Mouse (Mus musculus): Measurements from ENCODE around the gene Cntn4. TPM values are rescaled to one million over a fixed set of nuclear protein-coding genes. Genes with fewer than 3 reads are reported as not detected.

The Cntn4 gene
- polyA plus RNA-seq, 1 experiment from 2014 or later = 34.0 TPM

DNA sequence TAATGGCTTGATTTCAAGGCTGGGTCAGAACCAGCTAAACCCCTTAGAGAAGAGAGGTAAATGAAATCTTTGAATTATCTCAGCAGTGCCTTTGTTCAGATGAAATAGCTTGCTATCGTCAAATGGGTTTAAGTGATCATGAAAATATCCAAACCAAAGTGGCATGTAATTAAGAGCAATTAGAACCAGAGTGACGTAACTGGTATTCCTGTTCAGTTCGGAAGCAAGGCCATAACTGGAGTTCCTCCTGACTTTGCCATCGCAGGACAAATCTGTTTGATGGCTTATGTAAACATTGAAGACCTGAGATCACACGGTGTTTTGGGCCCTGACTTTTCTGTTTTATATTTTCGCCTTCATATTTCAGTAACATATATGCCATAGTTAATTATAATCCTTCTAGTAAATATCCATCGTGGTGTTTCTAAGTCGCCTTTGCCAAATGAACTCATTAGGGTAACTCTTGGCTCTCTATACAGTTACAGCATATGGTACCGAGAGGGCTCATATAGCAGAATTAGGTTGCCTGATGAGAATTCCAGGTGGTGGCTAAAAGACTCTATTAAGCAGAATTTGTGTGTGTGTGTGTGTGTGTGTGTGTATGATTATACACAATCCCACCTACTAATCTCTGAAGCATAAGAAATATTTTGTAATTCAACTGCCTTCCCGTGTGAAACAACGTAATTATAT lies 889.6 kb downstream of the Cntn4 start:
- DNase-seq (ENCODE audit: low spot score) (no peak), ATAC-seq (ENCODE audit: low FRiP score) (no peak)
- H3K27ac ChIP-seq = no peak overlapping the region
- H3K4me3 ChIP-seq (replicated peaks; ENCODE audit: low read length) = no peak overlapping the region
- H3K9ac ChIP-seq = no peak overlapping the region
- H3K4me1 ChIP-seq (replicated peaks; ENCODE audit: control insufficient read depth, insufficient read depth, low read length) = 0 out of 2 replicates have a peak, but pooled peaks cover 5% of the 10 kb centered on the region
- no peaks in the 10 kb centered on the region for H3K27me3 ChIP-seq (ENCODE audit: control insufficient read depth, insufficient read depth, low read length)
- no peak overlapping the region for H3K4me2 ChIP-seq (replicated peaks)
- H3K36me3 ChIP-seq (replicated peaks; ENCODE audit: control insufficient read depth, insufficient read depth) = no peaks in the 10 kb centered on the region
- H3K9me3 ChIP-seq (ENCODE audit: control insufficient read depth, low read length) = no peaks in the 10 kb centered on the region
- 77% methylated on average over 11 of the region's 11 CpGs for WGBS

DNA sequence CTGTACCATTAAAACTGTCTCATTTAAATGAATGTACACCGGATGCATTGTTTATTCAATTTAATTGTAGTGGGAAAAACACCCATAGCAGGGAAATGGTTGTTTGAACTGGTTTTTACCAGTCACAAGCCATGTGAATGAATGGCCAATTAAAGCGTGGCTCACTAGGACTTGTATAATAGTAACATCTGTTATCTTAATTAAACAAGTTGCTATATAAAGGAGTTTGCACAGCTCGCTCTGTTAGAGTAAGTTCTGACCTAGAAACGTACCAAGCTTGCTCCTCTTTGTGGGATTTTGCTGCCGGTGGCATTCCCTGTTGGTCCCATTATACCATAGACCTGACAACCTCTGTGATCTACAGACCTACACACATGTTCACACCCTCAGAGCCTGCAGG lies 902.7 kb downstream of the Cntn4 start:
- DNase-seq (ENCODE audit: low spot score) = no peak
- WGBS = 60% methylated on average over 5 of the region's 5 CpGs
- Histone ChIP-seq H3K9me3 (ENCODE audit: control insufficient read depth, low read length) (no peaks in the 10 kb centered on the region), H3K4me1 (replicated peaks; ENCODE audit: control insufficient read depth, insufficient read depth, low read length) (no peaks in the 10 kb centered on the region), H3K27ac (no peak overlapping the region), H3K9ac (no peak overlapping the region), H3K27me3 (ENCODE audit: control insufficient read depth, insufficient read depth, low read length) (no peaks in the 10 kb centered on the region), H3K4me2 (replicated peaks) (no peak overlapping the region), H3K36me3 (replicated peaks; ENCODE audit: control insufficient read depth, insufficient read depth) (no peaks in the 10 kb centered on the region), H3K4me3 (replicated peaks; ENCODE audit: low read length) (no peak overlapping the region)
- ATAC-seq (ENCODE audit: low FRiP score) = no peak

DNA sequence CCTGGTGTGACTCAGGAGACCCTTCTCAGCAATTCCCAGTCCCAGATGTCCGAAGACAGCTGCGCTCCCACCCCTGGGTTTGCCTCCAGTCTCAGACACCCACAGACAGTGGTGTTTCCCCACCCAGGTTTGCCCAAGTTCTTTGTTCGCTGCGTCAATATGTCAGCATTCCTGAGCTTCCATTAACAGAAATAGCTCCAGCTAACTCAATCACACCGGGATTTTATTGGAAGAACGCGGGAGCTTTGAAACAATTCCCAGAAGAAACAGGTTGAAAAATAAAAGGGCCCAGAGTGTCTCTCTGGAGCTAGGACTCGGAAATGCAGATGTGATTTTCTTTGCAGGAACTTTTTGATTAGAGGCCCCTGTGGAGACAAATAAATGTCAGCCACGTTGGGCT lies 916.3 kb downstream of the Cntn4 start:
- Histone ChIP-seq H3K27ac (no peak overlapping the region), H3K4me3 (replicated peaks; ENCODE audit: low read length) (no peak overlapping the region), H3K9ac (no peak overlapping the region), H3K27me3 (ENCODE audit: control insufficient read depth, insufficient read depth, low read length) (no peaks in the 10 kb centered on the region), H3K4me1 (replicated peaks; ENCODE audit: control insufficient read depth, insufficient read depth, low read length) (peaks cover 7% of the 10 kb centered on the region), H3K36me3 (replicated peaks; ENCODE audit: control insufficient read depth, insufficient read depth) (no peaks in the 10 kb centered on the region), H3K9me3 (ENCODE audit: control insufficient read depth, low read length) (no peaks in the 10 kb centered on the region), H3K4me2 (replicated peaks) (peak overlapping the region; percentile 13; the same call in 1 of the 2 replicates)
- ATAC-seq (ENCODE audit: low FRiP score) (no peak), DNase-seq (ENCODE audit: low spot score) (no peak)
- WGBS = 10% methylated on average over 9 of the region's 9 CpGs

DNA sequence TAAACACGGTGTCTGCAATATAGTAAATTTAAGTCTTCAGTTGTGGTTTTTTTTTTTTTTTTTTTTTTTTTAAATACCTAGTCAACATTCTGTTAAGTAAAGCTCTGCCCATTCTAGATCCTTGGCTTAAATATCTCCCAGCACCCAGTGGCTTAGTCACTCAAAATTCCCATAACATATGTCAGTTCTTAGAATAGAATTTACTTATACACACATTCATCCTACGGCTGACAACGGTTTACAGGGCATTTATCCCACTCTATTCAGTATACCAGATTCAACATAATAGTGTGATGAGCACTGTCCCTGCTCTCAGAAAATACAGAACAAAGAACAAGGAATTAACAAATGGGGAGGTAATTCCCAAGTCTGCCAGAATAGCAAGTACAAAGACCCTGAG lies 939.6 kb downstream of the Cntn4 start:
- 80% methylated on average over 3 of the region's 3 CpGs for WGBS
- no peaks in the 10 kb centered on the region for H3K9me3 ChIP-seq (ENCODE audit: control insufficient read depth, low read length)
- no peak for DNase-seq (ENCODE audit: low spot score)
- H3K9ac ChIP-seq = no peak overlapping the region
- H3K27me3 ChIP-seq (ENCODE audit: control insufficient read depth, insufficient read depth, low read length) = no peaks in the 10 kb centered on the region
- no peak overlapping the region for H3K27ac ChIP-seq
- no peak for ATAC-seq (ENCODE audit: low FRiP score)
- H3K36me3 ChIP-seq (replicated peaks; ENCODE audit: control insufficient read depth, insufficient read depth) = no peaks in the 10 kb centered on the region
- H3K4me2 ChIP-seq (replicated peaks) = no peak overlapping the region
- 0 out of 2 replicates have a peak, but pooled peaks cover 4% of the 10 kb centered on the region for H3K4me1 ChIP-seq (replicated peaks; ENCODE audit: control insufficient read depth, insufficient read depth, low read length)
- H3K4me3 ChIP-seq (replicated peaks; ENCODE audit: low read length) = no peak overlapping the region

DNA sequence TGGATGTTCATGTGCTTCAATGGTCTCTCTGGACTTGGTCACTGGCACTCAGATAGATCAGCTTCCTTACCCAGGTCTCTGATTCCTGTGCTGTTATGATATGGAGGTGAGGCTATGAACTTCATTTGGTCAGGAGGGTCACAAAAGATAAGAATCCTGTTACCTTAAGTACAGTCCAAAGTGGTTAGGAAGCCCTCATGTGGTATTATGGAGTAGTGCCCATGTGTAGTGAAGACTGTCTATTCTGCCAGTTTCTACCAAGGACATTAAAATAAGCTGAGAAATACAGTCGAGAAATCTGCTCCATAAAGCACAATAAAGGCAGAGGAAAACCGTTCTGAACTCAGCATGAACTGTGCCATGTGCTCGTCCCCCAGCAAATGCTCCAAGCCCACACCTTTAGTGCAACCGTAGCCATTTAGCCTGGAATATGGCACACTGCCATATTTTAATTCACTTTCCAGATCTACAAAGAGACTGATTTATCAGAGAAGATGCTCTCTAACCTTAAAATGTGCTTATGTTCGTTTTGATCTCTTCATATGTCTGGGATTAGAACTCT lies 943.8 kb downstream of the Cntn4 start:
- ATAC-seq (ENCODE audit: low FRiP score) (no peak), DNase-seq (ENCODE audit: low spot score) (no peak)
- Histone ChIP-seq H3K9me3 (ENCODE audit: control insufficient read depth, low read length) (no peaks in the 10 kb centered on the region), H3K4me1 (replicated peaks; ENCODE audit: control insufficient read depth, insufficient read depth, low read length) (0 out of 2 replicates have a peak, but pooled peaks cover 4% of the 10 kb centered on the region), H3K4me3 (replicated peaks; ENCODE audit: low read length) (no peak overlapping the region), H3K36me3 (replicated peaks; ENCODE audit: control insufficient read depth, insufficient read depth) (no peaks in the 10 kb centered on the region), H3K27ac (no peak overlapping the region), H3K4me2 (replicated peaks) (no peak overlapping the region), H3K27me3 (ENCODE audit: control insufficient read depth, insufficient read depth, low read length) (no peaks in the 10 kb centered on the region), H3K9ac (no peak overlapping the region)
- 63% methylated on average over 5 of the region's 5 CpGs for WGBS

DNA sequence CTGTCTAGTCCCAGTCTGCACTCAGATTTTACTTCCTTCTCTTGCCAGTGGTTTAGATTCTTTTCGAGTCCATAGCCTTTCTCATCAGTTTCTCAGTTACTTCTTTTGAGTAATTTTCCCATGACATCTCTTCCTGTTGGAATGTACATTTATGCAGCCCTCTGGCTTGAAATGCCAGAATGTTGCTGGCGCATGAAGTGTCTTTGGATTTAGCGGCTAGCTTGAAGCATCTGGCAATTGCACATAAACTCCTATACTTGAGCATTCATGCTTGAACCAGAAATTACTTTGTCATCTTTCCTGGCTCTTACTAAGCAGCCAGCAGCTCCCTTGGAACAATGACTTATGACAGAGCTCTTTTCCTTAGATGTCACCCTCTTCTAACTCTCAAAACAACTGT lies 965.6 kb downstream of the Cntn4 start:
- H3K36me3 ChIP-seq (replicated peaks; ENCODE audit: control insufficient read depth, insufficient read depth) = no peaks in the 10 kb centered on the region
- no peak overlapping the region for H3K27ac ChIP-seq
- no peak overlapping the region for H3K9ac ChIP-seq
- WGBS = 82% methylated on average over 3 of the region's 3 CpGs
- H3K27me3 ChIP-seq (ENCODE audit: control insufficient read depth, insufficient read depth, low read length) = no peaks in the 10 kb centered on the region
- no peaks in the 10 kb centered on the region for H3K4me1 ChIP-seq (replicated peaks; ENCODE audit: control insufficient read depth, insufficient read depth, low read length)
- DNase-seq (ENCODE audit: low spot score) (no peak), ATAC-seq (ENCODE audit: low FRiP score) (no peak)
- H3K9me3 ChIP-seq (ENCODE audit: control insufficient read depth, low read length) = no peaks in the 10 kb centered on the region
- no peak overlapping the region for H3K4me2 ChIP-seq (replicated peaks)
- no peak overlapping the region for H3K4me3 ChIP-seq (replicated peaks; ENCODE audit: low read length)

DNA sequence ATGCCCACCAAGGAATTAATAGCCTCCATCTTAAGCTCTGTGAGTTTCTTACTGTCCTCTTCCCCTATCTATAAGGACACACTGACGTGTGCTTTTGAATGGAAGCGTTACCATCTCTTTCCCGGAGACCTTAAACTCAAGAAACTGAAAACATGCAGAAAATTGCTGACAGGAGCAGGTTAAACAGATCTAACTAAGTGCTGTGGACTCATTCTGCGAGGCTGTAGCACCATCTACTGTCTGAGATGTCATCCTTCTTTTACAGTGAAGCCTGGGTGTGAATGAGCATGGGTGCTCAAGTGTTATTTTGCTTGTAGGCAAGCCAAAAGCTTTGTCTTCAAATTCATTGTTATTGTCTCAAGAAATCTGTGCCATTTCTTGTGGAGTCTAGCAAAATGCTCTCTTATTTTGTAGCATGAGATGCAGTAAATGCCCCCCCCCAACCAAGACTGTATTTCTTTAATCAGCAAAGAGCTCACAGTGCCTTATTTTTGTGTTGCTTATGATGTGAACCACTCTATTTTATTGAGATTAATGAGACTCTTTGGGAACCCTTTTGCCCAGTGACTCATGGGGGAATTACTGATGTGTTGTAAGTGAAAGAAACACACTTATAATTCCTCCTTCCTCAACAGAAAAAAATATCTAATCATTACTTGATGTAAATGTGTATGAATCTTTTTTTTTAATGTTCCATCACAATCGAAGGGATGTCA lies 968.2 kb downstream of the Cntn4 start:
- H3K27ac ChIP-seq = no peak overlapping the region
- H3K27me3 ChIP-seq (ENCODE audit: control insufficient read depth, insufficient read depth, low read length) = no peaks in the 10 kb centered on the region
- no peak overlapping the region for H3K9ac ChIP-seq
- H3K36me3 ChIP-seq (replicated peaks; ENCODE audit: control insufficient read depth, insufficient read depth) = no peaks in the 10 kb centered on the region
- ATAC-seq (ENCODE audit: low FRiP score) (peak; percentile 86; the same call in 1 of the 2 replicates), DNase-seq (ENCODE audit: low spot score) (peak; percentile 83)
- H3K4me3 ChIP-seq (replicated peaks; ENCODE audit: low read length) = no peak overlapping the region
- no peak overlapping the region for H3K4me2 ChIP-seq (replicated peaks)
- no peaks in the 10 kb centered on the region for H3K4me1 ChIP-seq (replicated peaks; ENCODE audit: control insufficient read depth, insufficient read depth, low read length)
- no peaks in the 10 kb centered on the region for H3K9me3 ChIP-seq (ENCODE audit: control insufficient read depth, low read length)
- whole genome bisulfite sequencing = 32% methylated on average over 5 of the region's 5 CpGs

DNA sequence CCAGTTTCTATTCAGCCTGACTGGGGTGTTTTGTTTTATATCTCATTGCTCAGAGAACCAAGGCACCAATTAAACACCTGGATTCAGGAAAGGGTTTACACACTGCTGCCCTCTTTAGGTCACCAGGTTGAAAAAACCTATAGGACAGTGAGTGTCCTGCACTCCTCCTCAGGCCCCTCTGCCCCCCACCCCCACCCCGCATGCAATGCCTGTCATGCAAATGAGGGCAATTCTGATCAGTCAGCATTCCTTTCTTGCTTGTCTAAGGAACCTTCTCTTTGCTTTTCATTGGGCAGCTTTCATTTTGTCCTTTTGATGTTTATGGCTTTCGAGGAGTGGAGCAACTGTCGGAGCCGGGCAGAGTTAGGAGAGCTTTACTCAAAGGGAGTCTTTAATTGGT lies 969.5 kb downstream of the Cntn4 start:
- ATAC-seq (ENCODE audit: low FRiP score) (no peak), DNase-seq (ENCODE audit: low spot score) (no peak)
- Histone ChIP-seq H3K27ac (no peak overlapping the region), H3K9me3 (ENCODE audit: control insufficient read depth, low read length) (no peaks in the 10 kb centered on the region), H3K4me1 (replicated peaks; ENCODE audit: control insufficient read depth, insufficient read depth, low read length) (no peaks in the 10 kb centered on the region), H3K4me2 (replicated peaks) (no peak overlapping the region), H3K4me3 (replicated peaks; ENCODE audit: low read length) (no peak overlapping the region), H3K9ac (no peak overlapping the region), H3K36me3 (replicated peaks; ENCODE audit: control insufficient read depth, insufficient read depth) (no peaks in the 10 kb centered on the region), H3K27me3 (ENCODE audit: control insufficient read depth, insufficient read depth, low read length) (no peaks in the 10 kb centered on the region)
- 19% methylated on average over 4 of the region's 4 CpGs for WGBS

DNA sequence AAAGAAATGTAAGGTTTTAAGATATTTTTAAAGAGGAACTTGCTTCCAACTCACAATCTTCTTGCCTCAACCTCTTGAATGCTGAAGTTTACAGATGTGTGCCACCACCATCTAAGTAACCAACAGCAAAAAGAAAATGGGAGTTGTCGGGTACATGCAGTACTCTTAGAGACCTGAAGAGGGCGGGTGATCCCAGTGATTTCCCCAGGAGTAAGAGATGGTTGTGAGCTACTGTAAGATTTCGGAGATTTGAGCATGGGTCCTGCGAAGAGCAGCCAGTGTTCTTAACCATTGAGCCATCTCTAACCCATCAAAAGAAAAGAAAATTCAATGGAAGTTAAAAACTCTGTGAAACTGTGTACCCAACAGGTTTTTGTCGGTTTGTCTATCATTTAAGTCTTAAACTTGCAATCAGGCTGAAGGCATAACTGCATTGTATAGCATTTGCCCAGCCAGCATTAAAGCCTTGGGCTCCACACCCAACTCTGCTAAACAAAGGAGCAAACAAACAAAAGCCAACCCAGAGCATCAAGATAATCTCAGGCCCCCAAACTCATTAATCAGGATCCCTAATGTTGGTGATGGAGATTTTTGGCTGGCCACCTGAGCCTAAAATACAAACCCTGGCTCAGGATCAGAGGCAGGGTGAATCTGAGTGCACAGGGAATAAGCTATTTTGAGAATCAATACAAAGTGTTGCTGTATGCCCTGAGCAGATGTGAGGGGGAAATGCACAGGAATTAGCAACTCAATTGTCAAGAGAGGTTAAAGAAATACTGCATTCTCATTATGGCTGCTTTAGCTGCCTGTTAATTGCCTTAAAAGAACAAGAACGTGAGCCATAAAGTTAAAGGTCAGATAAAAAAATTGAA lies 986.6 kb downstream of the Cntn4 start:
- Histone ChIP-seq H3K9me3 (ENCODE audit: control insufficient read depth, low read length) (no peaks in the 10 kb centered on the region), H3K9ac (no peak overlapping the region), H3K27me3 (ENCODE audit: control insufficient read depth, insufficient read depth, low read length) (no peaks in the 10 kb centered on the region), H3K4me1 (replicated peaks; ENCODE audit: control insufficient read depth, insufficient read depth, low read length) (0 out of 2 replicates have a peak, but pooled peaks cover 5% of the 10 kb centered on the region), H3K36me3 (replicated peaks; ENCODE audit: control insufficient read depth, insufficient read depth) (no peaks in the 10 kb centered on the region), H3K27ac (peak overlapping the region; percentile 23; the same call in 1 of the 2 replicates), H3K4me3 (replicated peaks; ENCODE audit: low read length) (no peak overlapping the region), H3K4me2 (replicated peaks) (no peak overlapping the region)
- 41% methylated on average over 6 of the region's 6 CpGs for WGBS
- no peak for DNase-seq (ENCODE audit: low spot score)
- no peak for ATAC-seq (ENCODE audit: low FRiP score)

Data from hindbrain, embryonic 14.5 days (tissue).